Mouse (Mus musculus) kidney, embryonic 15.5 days (tissue): ENCODE measurements at regions not wholly inside any gene's neighbourhood (a gene's known extent, or its start where the extent isn't known, plus 50 kb on each side); places are given as distances from the start of the nearest gene placed in this dataset.

ENCODE experiments used
- ATAC-seq: fragments of 200-750 bp; cut with Nextera tagmentation; replicated peaks from 2 replicates; pipeline ENCODE4 v1.8.0; 2017; ENCODE audit warnings: moderate TSS enrichment; ENCODE audit not compliant: low FRiP score
- H3K27ac ChIP-seq: fragments of 300-500 bp; sonication (generic); 2 replicates; pipeline ENCODE4 v1.5.1; 2015; ENCODE audit warnings: mild to moderate bottlenecking, inconsistent platforms
- H3K27me3 ChIP-seq: fragments of 300-500 bp; sonication (generic); 2 replicates; pipeline ENCODE4 v1.6.1; 2015; ENCODE audit warnings: inconsistent platforms
- H3K36me3 ChIP-seq: fragments of 300-500 bp; sonication (generic); 2 replicates; pipeline ENCODE4 v1.6.1; 2015; ENCODE audit warnings: inconsistent platforms
- H3K4me1 ChIP-seq: fragments of 300-500 bp; sonication (generic); 2 replicates; pipeline ENCODE4 v1.6.1; 2015; ENCODE audit warnings: inconsistent platforms
- H3K4me2 ChIP-seq: fragments of 300-500 bp; sonication (generic); 2 replicates; pipeline ENCODE4 v1.6.1; 2015; ENCODE audit warnings: moderate library complexity, mild to moderate bottlenecking, inconsistent platforms
- H3K4me3 ChIP-seq: fragments of 300-500 bp; sonication (generic); replicated peaks from 2 replicates; pipeline ENCODE4 v1.5.1; 2015; ENCODE audit warnings: mild to moderate bottlenecking, inconsistent platforms
- H3K9ac ChIP-seq: fragments of 300-500 bp; sonication (generic); 2 replicates; pipeline ENCODE4 v1.6.1; 2015; ENCODE audit warnings: mild to moderate bottlenecking, inconsistent platforms
- H3K9me3 ChIP-seq: fragments of 300-500 bp; sonication (generic); replicated peaks from 2 replicates; pipeline ENCODE4 v1.6.1; 2016; ENCODE audit warnings: inconsistent platforms
- WGBS: fragments of 180-500 bp; shearing (Covaris S2); methylation state at CpG from one replicate; pipeline ENCODE4 v1.1.7; 2015; ENCODE audit warnings: mixed read lengths; 5-methylcytosine and 5-hydroxymethylcytosine counted together

DNA sequence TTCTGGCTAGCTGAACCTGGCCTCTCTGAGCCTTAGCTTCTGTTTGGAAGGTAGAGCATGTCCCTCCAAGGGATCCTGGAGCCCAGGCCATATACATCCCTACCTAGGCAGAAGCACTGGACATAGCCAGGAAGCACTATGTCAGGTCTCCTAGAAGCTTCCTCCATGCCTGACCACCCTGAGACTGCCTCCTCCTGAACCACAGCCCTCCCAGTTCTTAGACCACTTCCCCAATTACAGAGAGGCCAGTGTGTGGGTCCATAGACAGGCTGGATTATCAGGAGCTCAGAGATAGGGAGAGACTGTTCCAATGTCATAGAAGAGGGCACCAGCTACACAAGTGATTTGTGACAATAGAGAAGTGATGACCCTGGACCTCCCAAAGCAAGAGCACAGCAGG, 72.0 kb downstream of the Rplp1 start:
- Histone ChIP-seq H3K9me3 (no peaks in the 10 kb centered on the region), H3K4me1 (0 out of 2 replicates have a peak, but pooled peaks cover 2% of the 10 kb centered on the region), H3K36me3 (no peaks in the 10 kb centered on the region), H3K27me3 (no peaks in the 10 kb centered on the region), H3K4me2 (no peak overlapping the region), H3K4me3 (no peak overlapping the region), H3K27ac (no peak overlapping the region), H3K9ac (no peak overlapping the region)
- no peak for ATAC-seq

DNA sequence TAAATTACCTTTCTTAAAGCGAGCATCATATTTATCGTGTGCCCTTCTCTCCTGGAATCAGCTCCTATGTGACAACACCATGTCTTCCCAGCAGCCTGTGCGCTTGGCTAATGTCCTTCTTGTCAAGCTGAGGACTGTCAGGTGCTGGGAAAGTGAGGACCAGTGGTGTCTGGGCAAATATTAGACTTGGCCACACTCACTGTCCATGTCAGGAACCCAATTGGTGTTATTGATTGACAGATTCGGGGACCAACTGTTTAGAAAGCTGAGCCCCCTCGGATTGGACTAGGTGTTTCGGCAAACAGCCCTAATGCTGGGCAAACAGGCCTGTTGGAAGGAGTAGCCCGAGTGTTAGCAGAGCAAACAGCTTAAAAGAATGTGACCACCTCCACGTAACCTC, 73.1 kb downstream of the Rplp1 start:
- no peak overlapping the region for H3K9ac ChIP-seq
- whole genome bisulfite sequencing: 84% methylated on average over 8 of the region's 8 CpGs
- no peak for ATAC-seq
- H3K9me3 ChIP-seq: no peaks in the 10 kb centered on the region
- H3K4me1 ChIP-seq: 0 out of 2 replicates have a peak, but pooled peaks cover 2% of the 10 kb centered on the region
- no peak overlapping the region for H3K4me3 ChIP-seq
- H3K27me3 ChIP-seq: no peaks in the 10 kb centered on the region
- H3K4me2 ChIP-seq: no peak overlapping the region
- H3K36me3 ChIP-seq: no peaks in the 10 kb centered on the region
- no peak overlapping the region for H3K27ac ChIP-seq

GRCm38 (mm10) chr9:61840353-61840752, 74.0 kb downstream of the Rplp1 start:
- H3K9me3 ChIP-seq: no peaks in the 10 kb centered on the region
- H3K4me1 ChIP-seq: 0 out of 2 replicates have a peak, but pooled peaks cover 2% of the 10 kb centered on the region
- H3K9ac ChIP-seq: no peak overlapping the region
- H3K36me3 ChIP-seq: no peaks in the 10 kb centered on the region
- H3K4me2 ChIP-seq: no peak overlapping the region
- H3K27me3 ChIP-seq: no peaks in the 10 kb centered on the region
- ATAC-seq: no peak
- no peak overlapping the region for H3K4me3 ChIP-seq
- H3K27ac ChIP-seq: no peak overlapping the region
- 63% methylated on average over 7 of the region's 7 CpGs for WGBS

GRCm38 (mm10) chr9:61833226-61833625, 81.1 kb downstream of the Rplp1 start:
- Histone ChIP-seq H3K9ac (no peak overlapping the region), H3K4me3 (no peak overlapping the region), H3K4me2 (no peak overlapping the region), H3K4me1 (peaks cover 5% of the 10 kb centered on the region; the same call in 1 of the 2 replicates), H3K27ac (no peak overlapping the region), H3K27me3 (peaks cover 35% of the 10 kb centered on the region), H3K36me3 (no peaks in the 10 kb centered on the region), H3K9me3 (no peaks in the 10 kb centered on the region)
- no peak for ATAC-seq
- 53% methylated on average over 9 of the region's 9 CpGs for WGBS

DNA sequence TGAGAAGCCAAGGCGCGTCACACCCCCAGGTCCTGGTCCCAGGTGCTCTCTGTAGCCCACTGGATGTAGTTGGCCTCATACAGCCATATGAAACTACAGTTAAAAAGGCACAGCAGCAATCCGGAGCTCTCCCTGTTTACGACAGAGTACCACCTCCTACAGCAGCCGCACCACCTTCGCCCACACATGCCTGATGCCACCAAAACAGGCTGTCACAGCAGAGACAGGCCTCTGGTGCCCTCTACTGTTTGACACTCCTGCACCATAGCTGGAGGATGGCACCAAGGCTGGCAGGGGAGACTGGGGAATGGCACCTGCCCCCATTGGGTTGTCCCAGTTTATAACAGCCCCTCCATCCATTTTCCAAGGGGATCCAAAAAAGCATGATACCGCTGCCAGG, 84.1 kb downstream of the Rplp1 start:
- WGBS: 61% methylated on average over 7 of the region's 7 CpGs
- Histone ChIP-seq H3K4me2 (no peak overlapping the region), H3K36me3 (no peaks in the 10 kb centered on the region), H3K9me3 (no peaks in the 10 kb centered on the region), H3K27me3 (peaks cover 41% of the 10 kb centered on the region), H3K27ac (no peak overlapping the region), H3K4me1 (peaks cover 9% of the 10 kb centered on the region), H3K9ac (no peak overlapping the region), H3K4me3 (no peak overlapping the region)
- ATAC-seq: no peak

GRCm38 (mm10) chr9:61829736-61830135, 84.6 kb downstream of the Rplp1 start:
- no peaks in the 10 kb centered on the region for H3K36me3 ChIP-seq
- H3K4me1 ChIP-seq: peaks cover 14% of the 10 kb centered on the region
- no peak overlapping the region for H3K4me3 ChIP-seq
- peaks cover 41% of the 10 kb centered on the region for H3K27me3 ChIP-seq
- H3K9ac ChIP-seq: no peak overlapping the region
- no peak for ATAC-seq
- H3K9me3 ChIP-seq: no peaks in the 10 kb centered on the region
- no peak overlapping the region for H3K4me2 ChIP-seq
- no peak overlapping the region for H3K27ac ChIP-seq
- 63% methylated on average over 8 of the region's 8 CpGs for WGBS

GRCm38 (mm10) chr9:61829301-61829700, 85.0 kb downstream of the Rplp1 start:
- 67% methylated on average over 3 of the region's 3 CpGs for WGBS
- ATAC-seq: no peak
- peaks cover 15% of the 10 kb centered on the region for H3K4me1 ChIP-seq
- no peak overlapping the region for H3K4me2 ChIP-seq
- H3K27ac ChIP-seq: no peak overlapping the region
- peaks cover 38% of the 10 kb centered on the region; the same call in 1 of the 2 replicates for H3K27me3 ChIP-seq
- no peaks in the 10 kb centered on the region for H3K36me3 ChIP-seq
- no peaks in the 10 kb centered on the region for H3K9me3 ChIP-seq
- no peak overlapping the region for H3K4me3 ChIP-seq
- no peak overlapping the region for H3K9ac ChIP-seq

DNA sequence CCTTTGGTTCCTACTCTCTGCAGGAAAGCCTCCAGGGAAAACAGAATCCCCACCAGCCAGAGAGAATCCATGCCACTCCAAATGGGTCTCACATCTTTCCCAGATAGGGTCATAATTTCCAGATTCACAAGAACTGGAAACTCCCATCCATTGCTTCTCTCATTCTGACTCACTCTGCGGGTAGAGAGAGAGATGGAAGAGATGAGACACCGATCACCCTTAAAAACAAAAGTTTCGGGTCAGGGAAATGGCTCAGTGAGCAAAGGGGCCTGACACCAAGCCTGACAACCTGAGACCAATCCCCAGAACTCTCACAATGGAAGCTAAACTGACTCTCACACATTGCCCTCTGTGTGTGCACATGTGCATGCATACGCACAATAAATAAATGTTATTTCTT, 86.6 kb downstream of the Rplp1 start:
- WGBS: 83% methylated on average over 4 of the region's 4 CpGs
- Histone ChIP-seq H3K4me1 (peaks cover 15% of the 10 kb centered on the region), H3K4me3 (no peak overlapping the region), H3K4me2 (no peak overlapping the region), H3K9me3 (no peaks in the 10 kb centered on the region), H3K9ac (no peak overlapping the region), H3K36me3 (no peaks in the 10 kb centered on the region), H3K27me3 (peaks cover 38% of the 10 kb centered on the region; the same call in 1 of the 2 replicates), H3K27ac (no peak overlapping the region)
- ATAC-seq: no peak

- Histone ChIP-seq H3K4me3 (no peak overlapping the region), H3K9ac (no peak overlapping the region), H3K4me1 (peaks cover 15% of the 10 kb centered on the region), H3K36me3 (no peaks in the 10 kb centered on the region), H3K4me2 (no peak overlapping the region), H3K27me3 (peaks cover 34% of the 10 kb centered on the region; the same call in 1 of the 2 replicates), H3K9me3 (no peaks in the 10 kb centered on the region), H3K27ac (no peak overlapping the region)
- WGBS: 78% methylated on average over 2 of the region's 2 CpGs
- no peak for ATAC-seq
Measured at GRCm38 (mm10) chr9:61827014-61827413, 87.3 kb downstream of the Rplp1 start.

GRCm38 (mm10) chr9:61826415-61826814, 87.9 kb downstream of the Rplp1 start:
- H3K27me3 ChIP-seq: peaks cover 28% of the 10 kb centered on the region; the same call in 1 of the 2 replicates

GRCm38 (mm10) chr9:61825804-61826203, 88.5 kb downstream of the Rplp1 start:
- Histone ChIP-seq H3K9me3 (no peaks in the 10 kb centered on the region), H3K4me2 (no peak overlapping the region), H3K27ac (no peak overlapping the region), H3K9ac (no peak overlapping the region), H3K4me1 (peaks cover 15% of the 10 kb centered on the region), H3K4me3 (no peak overlapping the region), H3K36me3 (no peaks in the 10 kb centered on the region), H3K27me3 (peaks cover 23% of the 10 kb centered on the region; the same call in 1 of the 2 replicates)
- 64% methylated on average over 2 of the region's 2 CpGs for WGBS
- ATAC-seq: no peak

More at GRCm38 (mm10) chr9:61826415-61826814, 87.9 kb downstream of the Rplp1 start:
- 73% methylated on average over 3 of the region's 3 CpGs for WGBS
- no peak overlapping the region for H3K27ac ChIP-seq
- peaks cover 15% of the 10 kb centered on the region for H3K4me1 ChIP-seq
- H3K9ac ChIP-seq: no peak overlapping the region
- no peak overlapping the region for H3K4me3 ChIP-seq
- no peaks in the 10 kb centered on the region for H3K36me3 ChIP-seq
- ATAC-seq: no peak
- no peaks in the 10 kb centered on the region for H3K9me3 ChIP-seq
- no peak overlapping the region for H3K4me2 ChIP-seq

GRCm38 (mm10) chr9:61819836-61820235, 94.5 kb downstream of the Rplp1 start:
- no peak for ATAC-seq
- H3K9me3 ChIP-seq: no peaks in the 10 kb centered on the region

GRCm38 (mm10) chr9:61816589-61817179, 97.7 kb downstream of the Rplp1 start:
- WGBS: 82% methylated on average over 11 of the region's 11 CpGs
- Histone ChIP-seq H3K9ac (no peak overlapping the region), H3K4me2 (no peak overlapping the region), H3K4me3 (no peak overlapping the region), H3K4me1 (peaks cover 4% of the 10 kb centered on the region; the same call in 1 of the 2 replicates), H3K9me3 (no peaks in the 10 kb centered on the region), H3K27me3 (peaks cover 3% of the 10 kb centered on the region; the same call in 1 of the 2 replicates), H3K36me3 (no peaks in the 10 kb centered on the region), H3K27ac (no peak overlapping the region)
- ATAC-seq: no peak

More at GRCm38 (mm10) chr9:61819836-61820235, 94.5 kb downstream of the Rplp1 start:
- no peak overlapping the region for H3K27ac ChIP-seq
- 61% methylated on average over 1 of the region's 1 CpGs for WGBS
- no peak overlapping the region for H3K4me2 ChIP-seq
- no peaks in the 10 kb centered on the region for H3K36me3 ChIP-seq
- H3K4me3 ChIP-seq: no peak overlapping the region
- no peak overlapping the region for H3K9ac ChIP-seq
- H3K4me1 ChIP-seq: peaks cover 7% of the 10 kb centered on the region
- H3K27me3 ChIP-seq: peaks cover 3% of the 10 kb centered on the region; the same call in 1 of the 2 replicates
